Mouse (Mus musculus): ENCODE results near the gene Nfrkb. TPM values are rescaled to one million over a fixed set of nuclear protein-coding genes. Genes with fewer than 3 reads are reported as not detected.

Gene Nfrkb
- polyA plus RNA-seq (2012; rRNA removed; ENCODE audit: low replicate concordance), result 21.4 and 25.3 TPM in 2 replicates

DNA sequence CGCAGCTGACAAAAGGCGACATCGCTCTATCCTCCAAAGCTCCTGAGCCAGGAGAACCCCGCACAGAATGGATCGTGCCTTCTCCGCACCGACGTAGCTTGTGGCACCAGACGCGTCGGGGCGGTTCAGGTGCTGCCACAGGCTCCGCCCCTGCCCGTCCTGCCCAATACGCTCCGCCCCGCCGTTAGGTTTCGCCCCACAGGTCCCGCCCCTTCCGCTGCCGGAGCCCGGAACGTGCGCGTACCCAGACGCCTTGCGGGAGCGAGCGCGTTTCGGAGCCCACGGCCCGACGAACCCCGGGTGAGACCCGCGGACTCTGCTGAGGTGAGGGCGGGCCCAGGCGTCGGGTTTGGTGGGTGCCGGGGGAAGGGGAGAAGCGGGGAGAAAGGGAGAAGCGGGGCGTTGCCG lies at the start of gene Nfrkb:
Nfrkb (plus strand) TSS at position 246 of the 408 bp plus-strand sequence.

DNA sequence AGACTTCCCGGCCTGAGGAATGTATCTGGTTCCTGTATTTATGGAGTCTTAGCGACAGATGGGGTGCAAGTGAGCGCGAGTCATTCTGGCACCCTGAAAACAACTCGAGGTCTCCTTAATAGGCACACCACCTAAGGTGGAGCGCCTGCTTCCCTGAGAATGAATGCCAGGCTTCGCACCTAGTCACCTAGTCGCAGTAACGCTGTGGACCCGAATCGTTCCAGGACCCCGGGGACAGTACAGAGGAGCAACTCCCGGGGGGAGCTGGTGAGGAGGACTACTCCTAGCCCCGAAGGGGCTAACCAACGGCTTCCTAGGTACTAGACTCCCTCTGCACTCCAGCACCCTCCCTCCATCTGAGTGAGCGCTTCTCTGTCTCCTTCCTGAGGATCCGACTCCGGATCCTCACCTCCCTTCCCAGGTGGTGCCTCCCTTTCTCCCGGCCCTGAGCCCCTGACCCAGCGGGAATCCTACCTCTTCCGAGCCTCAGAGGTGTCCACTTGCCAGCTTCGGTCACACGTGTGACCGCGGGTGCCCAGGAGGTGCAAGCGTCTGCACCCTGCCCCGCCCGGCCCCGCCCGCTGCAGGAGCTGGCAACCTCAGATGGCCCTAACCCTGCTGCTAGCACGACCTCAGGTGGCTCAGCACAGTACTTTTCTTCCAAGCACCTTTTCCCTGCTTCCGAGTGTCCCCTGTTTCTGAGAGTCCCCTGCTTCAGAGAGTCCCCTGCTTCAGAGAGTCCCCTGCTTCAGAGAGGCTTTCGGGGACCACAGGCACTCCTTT lies 77.9 kb downstream of the Nfrkb start, which contains the start of gene Tmem45b:
Tmem45b (minus strand) TSS at position 771 of the 783 bp plus-strand sequence.

Other genes starting within 250 kb of the Nfrkb start
- 773 and 1,748 TPM in 2 replicates for gene Aplp2, start 174.4 kb upstream of the Nfrkb start, polyA plus RNA-seq (2012; rRNA removed; ENCODE audit: low replicate concordance)
- 6.7 and 9.6 TPM in 2 replicates for gene Prdm10, start 105.7 kb upstream of the Nfrkb start, polyA plus RNA-seq (2012; rRNA removed; ENCODE audit: low replicate concordance)
- 191 and 323 TPM in 2 replicates for gene Tmem45b, start 78.3 kb downstream of the Nfrkb start, polyA plus RNA-seq (2012; rRNA removed; ENCODE audit: low replicate concordance)